Mouse (Mus musculus): ENCODE data around the gene Taar5. TPM values are rescaled to one million over a fixed set of nuclear protein-coding genes. Genes with fewer than 3 reads are reported as not detected.

Gene Taar5
- total RNA-seq, 2 experiments from 2014 or later = not detected

Other genes starting within 250 kb of the Taar5 start
- 100 to 1,000 TPM; 226 to 229 TPM for gene Rps12, start 183.4 kb upstream of the Taar5 start, total RNA-seq (2021)
- 10 to 100 TPM; 26.2 to 26.6 TPM for gene Slc18b1, start 173.7 kb upstream of the Taar5 start, total RNA-seq (2021)
- gene Vnn3, start 119.2 kb upstream of the Taar5 start, total RNA-seq (2021) = under 1 TPM; 0.25 to 0.40 TPM
- under 1 TPM in 1 of 2 experiments, not detected in 1; 0.17 TPM for gene Vnn1, start 76.0 kb upstream of the Taar5 start, total RNA-seq (2021)
- not detected for gene Taar1, start 50.4 kb upstream of the Taar5 start, total RNA-seq (2021)
- not detected for gene Taar2, start 32.1 kb upstream of the Taar5 start, total RNA-seq (2021)
- not detected for gene Taar3, start 21.1 kb upstream of the Taar5 start, total RNA-seq (2021)
- gene Taar4, start 10.2 kb upstream of the Taar5 start, total RNA-seq (2021) = not detected
- gene Taar6, start 14.9 kb downstream of the Taar5 start, total RNA-seq (2021) = not detected
- not detected for gene Taar7a, start 22.8 kb downstream of the Taar5 start, total RNA-seq (2021)
- not detected for gene Taar7b, start 29.2 kb downstream of the Taar5 start, total RNA-seq (2021)
- gene Taar7d, start 56.5 kb downstream of the Taar5 start, total RNA-seq (2021) = not detected
- gene Taar7e, start 66.9 kb downstream of the Taar5 start, total RNA-seq (2021) = not detected
- not detected for gene Taar7f, start 78.8 kb downstream of the Taar5 start, total RNA-seq (2021)
- not detected for gene Taar8a, start 105.8 kb downstream of the Taar5 start, total RNA-seq (2021)
- not detected for gene Taar8b, start 121.6 kb downstream of the Taar5 start, total RNA-seq (2021)
- not detected for gene Taar8c, start 131.2 kb downstream of the Taar5 start, total RNA-seq (2021)
- gene Taar9, start 138.8 kb downstream of the Taar5 start, total RNA-seq (2021) = not detected
- 100 to 1,000 TPM; 122 to 128 TPM for gene Stx7, start 178.6 kb downstream of the Taar5 start, total RNA-seq (2021)

All from layer of hippocampus, postnatal 36 days (tissue).